8 mouse cellular contexts compared by ENCODE assay signal in genomic region chr3:55095968-55096654, GRCm38 (mm10). TPM values are rescaled to one million over a fixed set of nuclear protein-coding genes. Genes with fewer than 3 reads are reported as not detected.
DNase-seq lines count a peak whose midpoint lies in the region; ATAC-seq and TF ChIP-seq lines count a peak whose summit lies in the region.

No protein-coding gene starts in this region.

- intact Hi-C loops in heart, postnatal 14 days (cut with DNase I) = no loop called here

- H3K4me3 ChIP-seq in limb, embryonic 14.5 days (replicated peaks; ENCODE audit: low read length) = no peak overlapping the region

- no peaks in the 10 kb centered on the region for H3K9me3 ChIP-seq in limb, embryonic 14.5 days (ENCODE audit: control insufficient read depth, low read length)

- H3K9ac ChIP-seq in limb, embryonic 14.5 days (ENCODE audit: low read depth, low read length, severe bottlenecking) = no peak overlapping the region

- ATAC-seq in limb, embryonic 14.5 days (ENCODE audit: low FRiP score, low read depth) = peak; percentile 78
- no peak for ATAC-seq in erythroblast, adult 5-6 weeks (replicated peaks; ENCODE audit: low FRiP score, poor library complexity, severe bottlenecking)

- H3K36me3 ChIP-seq in limb, embryonic 14.5 days (ENCODE audit: control insufficient read depth, insufficient read depth, low read length) = no peaks in the 10 kb centered on the region

- H3K4me2 ChIP-seq in limb, embryonic 14.5 days (replicated peaks; ENCODE audit: low read depth, low read length, severe bottlenecking) = peak overlapping the region; percentile 28

- no peak for TF ChIP-seq POLR2A in limb, embryonic 14.5 days (IDR thresholded peaks at IDR 0.05; ENCODE audit: borderline replicate concordance, extremely low read depth, insufficient read depth, insufficient read length)

- peak; percentile 70 for DNase-seq in adrenal gland, adult 2 months
- no peak for DNase-seq in adrenal gland, adult 18-20 months (ENCODE audit: low spot score in 2 of 2)
- DNase-seq in right cerebral cortex, postnatal 14 days = peak; percentile 27
- no peak for DNase-seq in right cerebral cortex, postnatal 4 days
- DNase-seq in heart, postnatal 14 days = peak; percentile 18 to 33
- peak; percentile 80 for DNase-seq in limb, embryonic 14.5 days (ENCODE audit: low spot score)
- DNase-seq in testis, postnatal 10 days (ENCODE audit: low spot score) = peak; percentile 59

- 20% methylated on average over 8 of the region's 8 CpGs for WGBS in limb, embryonic 14.5 days

- H3K27ac ChIP-seq in limb, embryonic 14.5 days (replicated peaks; ENCODE audit: low read depth, low read length) = peak overlapping the region; percentile 83

- no peaks in the 10 kb centered on the region for H3K27me3 ChIP-seq in limb, embryonic 14.5 days (ENCODE audit: control insufficient read depth, insufficient read depth, low read length)

- no peaks in the 10 kb centered on the region; the same call in 1 of the 2 replicates for H3K4me1 ChIP-seq in limb, embryonic 14.5 days (ENCODE audit: control insufficient read depth, insufficient read depth, low read length)

RNA-seq across cellular contexts. Expression of gene Spg20, which starts 15.8 kb away (rescaled TPM):
- total RNA-seq in adrenal gland, adult 2 months (2021) = 10 to 100 TPM; 52.2 to 60.9 TPM
- polyA plus RNA-seq in adrenal gland, adult 2 months (2012; rRNA removed) = 13.2 and 15.2 TPM in 2 replicates
- total RNA-seq in adrenal gland, adult 18-20 months (2021) = 10 to 100 TPM; 38.7 to 59.3 TPM
- total RNA-seq in heart, postnatal 14 days (2021) = 10 to 100 TPM; 32.5 to 35.6 TPM
- polyA plus RNA-seq in limb, embryonic 14.5 days (2012; rRNA removed) = 52.3 and 53.2 TPM in 2 replicates
- polyA plus RNA-seq in limb, embryonic 14.5 days (2014; fragmentation: Nextera tagmentation; extraction: Ambion mirVana) = 80.0 and 81.1 TPM in 2 replicates
- total RNA-seq in erythroblast, adult 5-6 weeks (2015; ENCODE audit: low replicate concordance) = 3.1 and 3.7 TPM in 2 replicates
- total RNA-seq in erythroblast, adult 5-6 weeks (2017; ENCODE audit: low replicate concordance) = 2.2 and 6.2 TPM in 2 replicates

RNA-seq across cellular contexts. Expression of gene Ccna1, which starts 40.8 kb away (rescaled TPM):
- under 1 TPM in 1 of 2 experiments, not detected in 1; 0.35 TPM for total RNA-seq in adrenal gland, adult 2 months (2021)
- 0.60 TPM in 1 of 2 replicates, not detected in the other for polyA plus RNA-seq in adrenal gland, adult 2 months (2012; rRNA removed)
- not detected for total RNA-seq in adrenal gland, adult 18-20 months (2021)
- total RNA-seq in heart, postnatal 14 days (2021) = under 1 TPM; 0.26 to 0.37 TPM
- polyA plus RNA-seq in limb, embryonic 14.5 days (2012; rRNA removed) = 2.4 and 2.6 TPM in 2 replicates
- polyA plus RNA-seq in limb, embryonic 14.5 days (2014; fragmentation: Nextera tagmentation; extraction: Ambion mirVana) = 1.7 and 2.5 TPM in 2 replicates
- not detected in 2 replicates for total RNA-seq in erythroblast, adult 5-6 weeks (2015; ENCODE audit: low replicate concordance)
- total RNA-seq in erythroblast, adult 5-6 weeks (2017; ENCODE audit: low replicate concordance) = not detected in 2 replicates

RNA-seq across cellular contexts. Expression of gene Ccdc169, which starts 41.0 kb away (rescaled TPM):
- total RNA-seq in adrenal gland, adult 2 months (2021) = under 1 TPM in 1 of 2 experiments, not detected in 1; 0.26 TPM
- polyA plus RNA-seq in adrenal gland, adult 2 months (2012; rRNA removed) = not detected in 2 replicates
- not detected for total RNA-seq in adrenal gland, adult 18-20 months (2021)
- under 1 TPM in 1 of 2 experiments, not detected in 1; 0.10 TPM for total RNA-seq in heart, postnatal 14 days (2021)
- 0.10 and 0.11 TPM in 2 replicates for polyA plus RNA-seq in limb, embryonic 14.5 days (2012; rRNA removed)
- polyA plus RNA-seq in limb, embryonic 14.5 days (2014; fragmentation: Nextera tagmentation; extraction: Ambion mirVana) = 0.07 and 0.25 TPM in 2 replicates
- total RNA-seq in erythroblast, adult 5-6 weeks (2015; ENCODE audit: low replicate concordance) = not detected in 2 replicates
- not detected in 2 replicates for total RNA-seq in erythroblast, adult 5-6 weeks (2017; ENCODE audit: low replicate concordance)

Comparison
In these comparisons a context has a peak if more than half of its experiments do, and no peak if none do; other contexts are left out.
1. DNase-seq: peak in adrenal gland, adult 2 months (single experiment), right cerebral cortex, postnatal 14 days (single experiment), heart, postnatal 14 days (2 of 2), limb, embryonic 14.5 days (single experiment) and testis, postnatal 10 days (single experiment); none in adrenal gland, adult 18-20 months (0 of 2) and right cerebral cortex, postnatal 4 days (single experiment).
2. RNA of gene Spg20, which starts 15.8 kb away (total RNA-seq): 52.2 to 60.9 TPM in adrenal gland, adult 2 months, 38.7 to 59.3 TPM in adrenal gland, adult 18-20 months and 32.5 to 35.6 TPM in heart, postnatal 14 days; 2.2 to 6.2 TPM in erythroblast, adult 5-6 weeks; every median in the first group is over 4 times any median in the second.